Mouse (Mus musculus): ENCODE measurements around the gene Ascc2. TPM values are rescaled to one million over a fixed set of nuclear protein-coding genes. Genes with fewer than 3 reads are reported as not detected.

Ascc2 gene
- polyA plus RNA-seq, 1 experiment = 18.0 TPM

DNA sequence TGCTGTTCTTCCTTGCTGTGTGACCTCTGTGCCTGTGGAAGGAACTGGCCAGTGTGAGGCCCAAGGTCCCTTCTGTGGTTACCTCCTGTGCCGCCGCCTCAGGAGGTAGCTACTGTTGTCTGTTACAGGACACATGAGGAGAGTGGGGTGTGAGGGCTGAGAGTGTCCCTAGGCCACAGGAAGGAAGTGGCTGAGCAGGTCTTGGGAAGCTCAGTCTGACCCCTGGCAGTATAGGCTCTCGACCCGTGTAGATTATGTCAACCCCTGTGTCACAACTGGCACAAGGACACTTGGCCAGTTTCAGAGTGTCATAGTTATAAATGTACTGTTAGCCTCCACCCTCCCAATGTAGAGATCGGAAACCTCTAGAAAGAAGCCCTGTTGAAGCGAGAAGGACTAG lies 46.0 kb downstream of the Ascc2 start:
- no peak for DNase-seq
- TF ChIP-seq POLR2A (IDR thresholded peaks at IDR 0.05; ENCODE audit: low read depth, low read length) = no peak
- TF ChIP-seq CTCF (conservative IDR thresholded peaks at IDR 0.05; ENCODE audit: insufficient read depth, insufficient read length, low read depth, low read length) = no peak
- no peaks in the 10 kb centered on the region for H3K27me3 ChIP-seq (replicated peaks; ENCODE audit: control insufficient read depth, insufficient read depth, low read length)
- no peak overlapping the region for H3K4me3 ChIP-seq (ENCODE audit: insufficient read depth, low read depth, low read length)
- peaks cover 2% of the 10 kb centered on the region; the same call in 1 of the 2 replicates for H3K36me3 ChIP-seq (ENCODE audit: control insufficient read depth, insufficient read depth, low read length)
- 83% methylated on average over 6 of the region's 6 CpGs for WGBS
- H3K27ac ChIP-seq (ENCODE audit: insufficient read depth, low read depth, low read length) = no peak overlapping the region
- peaks cover 4% of the 10 kb centered on the region; the same call in 1 of the 2 replicates for H3K4me1 ChIP-seq (ENCODE audit: control insufficient read depth, insufficient read depth, low read length)

DNA sequence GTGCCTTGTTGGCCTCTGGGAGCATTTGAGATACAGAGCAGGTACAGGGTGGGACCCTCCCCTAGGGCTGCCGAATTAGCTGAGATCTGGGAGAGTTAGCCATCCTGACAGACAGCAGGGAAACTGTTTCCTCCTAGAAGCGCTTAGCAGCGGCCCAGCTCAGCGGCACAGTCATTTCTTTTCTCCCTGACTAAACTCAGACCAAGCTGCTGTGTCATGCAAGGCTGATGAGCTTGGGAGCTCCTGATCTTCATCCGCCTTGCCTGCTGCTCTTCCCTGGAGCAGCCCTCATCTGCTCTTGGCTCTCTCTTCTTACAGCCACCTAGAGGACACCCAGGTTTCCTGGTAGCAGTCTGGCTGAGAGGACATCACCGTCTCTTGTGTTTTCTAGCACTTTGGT lies 46.6 kb downstream of the Ascc2 start:
- Histone ChIP-seq H3K36me3 (ENCODE audit: control insufficient read depth, insufficient read depth, low read length) (peaks cover 2% of the 10 kb centered on the region; the same call in 1 of the 2 replicates), H3K27me3 (replicated peaks; ENCODE audit: control insufficient read depth, insufficient read depth, low read length) (no peaks in the 10 kb centered on the region), H3K27ac (ENCODE audit: insufficient read depth, low read depth, low read length) (no peak overlapping the region), H3K4me3 (ENCODE audit: insufficient read depth, low read depth, low read length) (no peak overlapping the region), H3K4me1 (ENCODE audit: control insufficient read depth, insufficient read depth, low read length) (peaks cover 4% of the 10 kb centered on the region; the same call in 1 of the 2 replicates)
- DNase-seq = no peak
- TF ChIP-seq POLR2A (IDR thresholded peaks at IDR 0.05; ENCODE audit: low read depth, low read length) = no peak
- WGBS = 68% methylated on average over 6 of the region's 6 CpGs

DNA sequence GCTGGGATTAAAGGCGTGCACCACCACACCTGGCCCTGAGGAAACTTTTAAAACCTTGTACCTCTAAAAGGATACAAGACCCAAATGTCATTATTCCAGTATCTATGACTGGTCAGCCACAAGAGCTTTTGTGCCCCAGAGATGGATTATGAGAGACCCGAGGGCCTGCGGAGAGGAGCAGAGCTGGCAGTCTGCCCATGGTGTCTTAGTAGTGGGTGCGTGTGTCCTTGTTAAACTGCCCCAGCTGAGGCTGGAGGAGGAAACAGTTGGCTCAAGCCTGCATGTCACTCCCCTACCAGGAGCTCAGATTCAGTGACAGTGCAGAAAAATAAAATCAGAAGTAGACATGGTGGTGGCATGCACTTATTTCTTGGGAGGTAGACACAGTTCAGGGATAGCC lies 47.5 kb downstream of the Ascc2 start:
- H3K36me3 ChIP-seq (ENCODE audit: control insufficient read depth, insufficient read depth, low read length) = no peaks in the 10 kb centered on the region
- no peak for DNase-seq
- no peak for TF ChIP-seq CTCF (conservative IDR thresholded peaks at IDR 0.05; ENCODE audit: insufficient read depth, insufficient read length, low read depth, low read length)
- no peak for TF ChIP-seq POLR2A (IDR thresholded peaks at IDR 0.05; ENCODE audit: low read depth, low read length)
- H3K27ac ChIP-seq (ENCODE audit: insufficient read depth, low read depth, low read length) = no peak overlapping the region
- H3K4me3 ChIP-seq (ENCODE audit: insufficient read depth, low read depth, low read length) = no peak overlapping the region
- peaks cover 4% of the 10 kb centered on the region; the same call in 1 of the 2 replicates for H3K4me1 ChIP-seq (ENCODE audit: control insufficient read depth, insufficient read depth, low read length)
- WGBS = 77% methylated on average over 4 of the region's 4 CpGs
- H3K27me3 ChIP-seq (replicated peaks; ENCODE audit: control insufficient read depth, insufficient read depth, low read length) = no peaks in the 10 kb centered on the region

DNA sequence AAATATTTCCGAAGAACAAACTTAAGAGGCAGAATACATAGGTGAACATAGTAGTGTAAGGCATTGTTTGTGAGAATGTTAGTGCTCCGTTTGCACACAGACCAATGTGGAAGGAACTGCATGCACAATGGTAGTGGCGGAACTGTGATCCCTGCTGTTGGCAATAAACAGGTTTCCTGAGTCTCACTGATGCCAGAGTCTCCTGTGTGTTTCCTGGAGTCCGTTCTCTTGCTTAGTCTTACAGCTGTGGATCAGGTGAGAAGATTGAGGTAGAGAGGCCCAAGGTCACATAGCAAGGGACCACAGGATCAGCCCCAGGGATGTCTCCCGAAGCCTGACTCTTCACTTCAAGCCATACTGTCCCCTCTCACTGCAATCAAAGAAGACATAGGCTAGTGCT lies 48.0 kb downstream of the Ascc2 start:
- no peak for DNase-seq
- Histone ChIP-seq H3K27ac (ENCODE audit: insufficient read depth, low read depth, low read length) (no peak overlapping the region), H3K27me3 (replicated peaks; ENCODE audit: control insufficient read depth, insufficient read depth, low read length) (no peaks in the 10 kb centered on the region), H3K36me3 (ENCODE audit: control insufficient read depth, insufficient read depth, low read length) (no peaks in the 10 kb centered on the region), H3K4me3 (ENCODE audit: insufficient read depth, low read depth, low read length) (no peak overlapping the region), H3K4me1 (ENCODE audit: control insufficient read depth, insufficient read depth, low read length) (peaks cover 4% of the 10 kb centered on the region; the same call in 1 of the 2 replicates)
- WGBS = 79% methylated on average over 5 of the region's 5 CpGs
- no peak for TF ChIP-seq CTCF (conservative IDR thresholded peaks at IDR 0.05; ENCODE audit: insufficient read depth, insufficient read length, low read depth, low read length)
- TF ChIP-seq POLR2A (IDR thresholded peaks at IDR 0.05; ENCODE audit: low read depth, low read length) = no peak

DNA sequence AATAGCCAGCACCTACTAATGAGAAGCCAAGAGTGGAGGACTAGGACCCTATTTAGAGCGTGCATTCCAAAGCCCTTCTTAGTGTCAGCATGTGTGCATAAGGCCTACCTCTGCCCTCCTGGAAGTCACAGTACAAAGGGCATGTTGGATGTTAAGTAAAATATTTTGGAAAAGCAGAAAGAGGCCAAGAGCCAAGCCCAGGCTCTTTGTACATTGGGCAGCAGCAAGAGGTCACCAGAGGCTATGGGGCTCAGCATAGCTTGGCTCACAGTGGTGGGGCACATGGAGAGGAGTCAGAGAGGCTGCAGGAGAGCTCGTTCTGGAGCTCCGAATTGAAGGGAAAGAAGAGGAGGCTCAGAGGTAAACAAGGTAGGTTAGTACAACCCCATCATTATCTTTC lies 49.5 kb downstream of the Ascc2 start:
- DNase-seq = peak; percentile 36
- Histone ChIP-seq H3K27me3 (replicated peaks; ENCODE audit: control insufficient read depth, insufficient read depth, low read length) (no peaks in the 10 kb centered on the region), H3K27ac (ENCODE audit: insufficient read depth, low read depth, low read length) (no peak overlapping the region), H3K36me3 (ENCODE audit: control insufficient read depth, insufficient read depth, low read length) (no peaks in the 10 kb centered on the region), H3K4me3 (ENCODE audit: insufficient read depth, low read depth, low read length) (no peak overlapping the region), H3K4me1 (ENCODE audit: control insufficient read depth, insufficient read depth, low read length) (peaks cover 4% of the 10 kb centered on the region; the same call in 1 of the 2 replicates)
- no peak for TF ChIP-seq POLR2A (IDR thresholded peaks at IDR 0.05; ENCODE audit: low read depth, low read length)
- no peak for TF ChIP-seq CTCF (conservative IDR thresholded peaks at IDR 0.05; ENCODE audit: insufficient read depth, insufficient read length, low read depth, low read length)
- WGBS = 55% methylated on average over 3 of the region's 3 CpGs

DNA sequence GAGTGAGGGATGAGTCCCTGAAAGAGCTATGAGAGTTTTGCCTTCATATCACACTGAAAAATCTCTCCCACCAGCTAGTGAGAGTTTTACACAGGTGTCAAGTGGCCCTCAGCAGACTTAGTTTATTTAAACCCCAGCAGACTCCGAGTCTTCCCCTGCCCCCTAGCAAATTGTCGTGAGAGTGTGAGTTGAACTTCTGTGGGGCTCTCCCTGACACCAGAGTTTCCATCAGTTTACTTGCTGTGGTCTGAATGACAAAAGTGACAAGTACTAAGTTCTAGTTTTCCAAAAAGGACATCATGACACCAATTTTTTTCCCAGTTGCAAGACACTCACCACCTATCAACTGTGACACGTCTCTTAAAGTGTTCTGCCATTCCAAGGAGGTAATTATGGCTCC lies 50.3 kb downstream of the Ascc2 start:
- no peak for TF ChIP-seq CTCF (conservative IDR thresholded peaks at IDR 0.05; ENCODE audit: insufficient read depth, insufficient read length, low read depth, low read length)
- TF ChIP-seq POLR2A (IDR thresholded peaks at IDR 0.05; ENCODE audit: low read depth, low read length) = no peak
- peaks cover 4% of the 10 kb centered on the region; the same call in 1 of the 2 replicates for H3K4me1 ChIP-seq (ENCODE audit: control insufficient read depth, insufficient read depth, low read length)
- H3K4me3 ChIP-seq (ENCODE audit: insufficient read depth, low read depth, low read length) = no peak overlapping the region
- H3K27me3 ChIP-seq (replicated peaks; ENCODE audit: control insufficient read depth, insufficient read depth, low read length) = no peaks in the 10 kb centered on the region
- no peak overlapping the region for H3K27ac ChIP-seq (ENCODE audit: insufficient read depth, low read depth, low read length)
- no peaks in the 10 kb centered on the region for H3K36me3 ChIP-seq (ENCODE audit: control insufficient read depth, insufficient read depth, low read length)
- DNase-seq = no peak
- 65% methylated on average over 3 of the region's 3 CpGs for WGBS

DNA sequence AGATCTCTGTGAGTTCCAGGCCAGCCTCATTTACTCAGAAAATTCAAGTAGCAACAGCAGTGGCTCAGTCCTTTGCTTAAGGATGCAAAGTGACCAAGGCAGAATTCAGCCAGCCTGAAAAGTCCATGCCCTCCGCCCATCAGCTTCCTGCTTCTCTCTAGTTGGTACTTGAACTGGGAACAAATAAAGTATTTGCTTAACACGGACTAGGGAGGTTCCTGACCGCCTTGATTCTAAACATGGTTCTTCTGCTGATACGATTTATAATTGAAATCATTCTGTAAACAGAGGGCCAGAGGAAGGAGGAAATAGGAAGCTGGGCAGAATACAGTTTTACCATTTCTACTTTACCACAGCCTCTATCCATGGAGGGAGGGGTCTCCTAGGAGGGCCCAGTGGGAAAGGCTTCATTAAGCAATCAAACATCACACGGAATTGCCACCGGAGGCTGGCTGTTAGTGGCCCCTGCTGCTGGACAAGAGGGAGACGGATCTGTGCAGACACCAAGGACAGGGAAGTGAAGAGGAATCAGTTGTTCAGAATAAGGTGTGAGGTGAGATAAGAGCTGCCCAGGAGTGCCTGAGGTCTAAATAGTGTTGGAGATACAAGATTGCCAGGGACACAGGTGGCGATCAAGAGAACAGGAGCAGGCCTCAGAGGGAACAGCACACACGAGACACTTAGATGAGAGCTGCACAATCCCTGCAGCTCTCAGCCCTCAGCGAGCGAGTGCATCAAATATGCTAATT lies 51.3 kb downstream of the Ascc2 start:
- no peak for TF ChIP-seq CTCF (conservative IDR thresholded peaks at IDR 0.05; ENCODE audit: insufficient read depth, insufficient read length, low read depth, low read length)
- no peak for TF ChIP-seq POLR2A (IDR thresholded peaks at IDR 0.05; ENCODE audit: low read depth, low read length)
- H3K27me3 ChIP-seq (replicated peaks; ENCODE audit: control insufficient read depth, insufficient read depth, low read length) = no peaks in the 10 kb centered on the region
- DNase-seq = no peak
- H3K4me1 ChIP-seq (ENCODE audit: control insufficient read depth, insufficient read depth, low read length) = peaks cover 4% of the 10 kb centered on the region; the same call in 1 of the 2 replicates
- H3K4me3 ChIP-seq (ENCODE audit: insufficient read depth, low read depth, low read length) = no peak overlapping the region
- H3K36me3 ChIP-seq (ENCODE audit: control insufficient read depth, insufficient read depth, low read length) = no peaks in the 10 kb centered on the region
- 67% methylated on average over 11 of the region's 11 CpGs for WGBS
- no peak overlapping the region for H3K27ac ChIP-seq (ENCODE audit: insufficient read depth, low read depth, low read length)
